Mouse (Mus musculus) thymus, postnatal 36 days (tissue): Measurements from ENCODE around the gene Tmem268.

Experiments
- DNase-seq, 2 experiments: peaks; one replicate each; pipeline ENCODE4 v3.0.0; 2022; ENCODE audit warnings: mixed read lengths in 2 of 2

The Tmem268 gene

DNA sequence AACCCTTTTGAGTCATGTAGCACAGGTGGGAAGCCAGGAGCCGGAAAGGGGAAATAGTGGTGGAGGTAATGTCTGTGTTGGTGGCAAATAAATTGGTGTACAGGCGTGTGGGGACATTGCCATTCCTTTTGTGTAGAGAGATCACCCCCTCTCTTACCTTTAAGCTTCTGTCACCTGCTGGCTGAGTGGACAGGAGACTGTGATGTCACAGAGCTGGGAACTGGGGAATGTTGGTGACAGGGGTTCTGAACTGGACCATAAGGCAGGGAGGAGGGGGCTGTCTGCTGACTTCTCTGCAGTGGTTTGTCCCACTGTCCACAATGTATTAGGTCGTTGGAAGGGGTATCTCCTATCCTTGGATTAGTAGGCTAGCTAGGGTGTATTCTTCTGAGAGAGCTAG lies 46.4 kb downstream of the Tmem268 start, which contains the start of gene Gm11213:
Gene Gm11213, minus strand, starts transcription at position 317 of the 400 bp plus-strand sequence.
- DNase-seq, result no peak

- no peak for DNase-seq
These were observed 47.0 kb downstream of the Tmem268 start for GRCm38 (mm10) chr4:63605545-63605944.

GRCm38 (mm10) chr4:63605968-63606367 lies 47.4 kb downstream of the Tmem268 start:
- no peak for DNase-seq

DNA sequence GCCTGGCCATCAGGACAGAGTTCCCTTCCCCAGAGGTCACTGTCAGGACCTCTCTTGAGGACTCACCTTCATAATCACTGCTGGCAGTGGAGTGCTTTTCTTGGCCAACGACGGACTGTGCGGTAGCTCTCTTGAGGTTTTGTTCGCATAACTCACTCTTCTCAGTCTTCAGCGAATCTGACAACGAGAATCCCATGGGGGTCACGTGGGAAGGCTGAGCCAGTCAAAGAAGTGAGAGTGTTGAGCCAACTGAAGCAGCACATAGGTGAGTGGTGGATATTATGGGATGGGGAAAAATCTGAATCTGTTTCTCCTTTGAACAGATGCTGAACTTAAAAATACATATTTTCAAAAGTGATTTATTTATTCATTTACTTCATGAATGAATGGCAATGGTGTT lies 49.8 kb downstream of the Tmem268 start:
- no peak for DNase-seq

DNA sequence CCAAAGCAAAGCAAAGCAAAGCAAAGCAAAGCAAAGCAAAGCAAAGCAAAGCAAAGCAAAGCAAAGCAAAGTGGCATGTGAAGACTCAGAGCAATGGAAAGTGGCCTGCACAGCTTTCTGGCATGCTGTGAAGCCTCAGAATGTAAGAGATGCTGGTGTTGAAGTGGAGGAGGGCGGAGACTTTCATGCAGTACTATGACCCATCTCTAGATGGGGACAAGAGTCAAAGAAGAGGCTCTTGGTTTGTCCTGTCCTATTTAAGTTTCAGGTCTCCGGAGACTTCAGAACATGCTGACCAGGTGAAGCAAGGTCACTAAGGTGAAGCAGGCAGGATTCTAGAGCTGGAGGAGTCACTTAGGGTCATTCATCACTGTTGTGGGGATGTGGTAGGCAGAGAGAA lies 63.3 kb downstream of the Tmem268 start:
- no peak for DNase-seq

DNA sequence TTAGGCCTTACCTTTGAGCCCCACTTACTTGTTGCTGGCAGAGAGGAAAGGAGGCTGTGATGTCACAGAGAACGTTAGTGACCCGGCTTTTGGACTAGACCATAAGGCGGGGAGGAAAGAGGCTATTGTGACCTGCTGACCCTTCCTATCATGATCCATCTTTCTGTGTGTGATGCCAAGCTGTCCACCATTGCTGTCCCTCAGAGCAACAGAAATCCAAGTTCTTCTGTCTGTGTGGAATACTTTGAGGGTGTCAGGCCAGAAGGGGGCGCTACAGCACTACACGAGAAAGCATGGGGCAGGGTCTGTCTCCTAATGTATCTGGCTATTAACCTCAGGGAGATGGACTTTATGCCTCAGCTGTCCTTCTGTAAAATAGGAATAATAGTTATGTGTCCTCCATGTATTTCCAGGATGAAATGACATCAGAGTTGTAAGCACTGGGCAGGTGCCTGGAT lies 63.8 kb downstream of the Tmem268 start, which contains the start of gene Tex48:
Gene Tex48, minus strand, starts transcription at position 51 of the 458 bp plus-strand sequence.
- peak; percentile 34 to 42 for DNase-seq

GRCm38 (mm10) chr4:63625563-63626080 lies 67.0 kb downstream of the Tmem268 start:
- no peak for DNase-seq

GRCm38 (mm10) chr4:63627111-63627510 lies 68.5 kb downstream of the Tmem268 start:
- DNase-seq, result no peak

GRCm38 (mm10) chr4:63633181-63633580 lies 74.6 kb downstream of the Tmem268 start:
- no peak for DNase-seq
